Mouse (Mus musculus): ENCODE data around the gene Fbxl22. TPM values are rescaled to one million over a fixed set of nuclear protein-coding genes. Genes with fewer than 3 reads are reported as not detected.

Gene Fbxl22
- polyA plus RNA-seq, 1 experiment from 2014 or later: 0.89 TPM

Other genes with a start within 250 kb of the Fbxl22 start
- 39.4 and 39.8 TPM in 2 replicates for gene Herc1, start 164.1 kb downstream of the Fbxl22 start, polyA plus RNA-seq (2015; fragmentation: Nextera tagmentation; extraction: Ambion mirVana)
- 50.6 and 50.9 TPM in 2 replicates for gene Usp3, start 78.5 kb upstream of the Fbxl22 start, polyA plus RNA-seq (2015; fragmentation: Nextera tagmentation; extraction: Ambion mirVana)
- 8.3 and 9.0 TPM in 2 replicates for gene Car12, start 199.1 kb upstream of the Fbxl22 start, polyA plus RNA-seq (2015; fragmentation: Nextera tagmentation; extraction: Ambion mirVana)

All from hindbrain, embryonic 16.5 days (tissue).